Mouse (Mus musculus) embryo, embryonic 10.5 days (tissue): ENCODE results near the gene Grm2.
A peak's percentile ranks its signal among the peaks of the same experiment; 100 is the strongest.
"Not testable (repeated sequence)": the region's sequence is repeated elsewhere in the genome, so short reads cannot be mapped to it uniquely, and the experiment has no call there.

Experiments
- DNase-seq: peaks from one replicate; pipeline ENCODE4 v3.0.0-alpha.2; 2015; ENCODE audit warnings: low spot score

Gene Grm2

DNA sequence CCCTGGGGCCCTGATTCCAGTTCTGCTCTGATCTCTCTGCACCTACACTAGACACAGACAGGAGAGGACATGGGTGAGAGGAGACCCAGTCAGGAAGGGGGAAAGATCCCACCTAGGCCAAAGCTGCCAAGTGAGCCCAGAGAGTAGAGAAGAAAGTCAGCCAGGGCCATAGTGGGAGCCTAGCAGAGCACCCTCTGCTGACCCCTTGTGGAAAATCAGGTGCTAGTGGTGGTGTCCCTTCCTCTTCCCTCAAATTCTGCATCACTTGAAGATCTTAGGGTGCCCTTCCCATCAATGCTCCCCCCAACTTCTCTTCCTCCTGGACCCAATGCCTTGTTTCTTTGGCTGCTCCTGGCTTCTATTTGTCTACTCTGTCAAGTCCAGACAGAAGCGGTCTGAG is 3.2 kb downstream of the Grm2 start:
- DNase-seq: peak; percentile 22

DNA sequence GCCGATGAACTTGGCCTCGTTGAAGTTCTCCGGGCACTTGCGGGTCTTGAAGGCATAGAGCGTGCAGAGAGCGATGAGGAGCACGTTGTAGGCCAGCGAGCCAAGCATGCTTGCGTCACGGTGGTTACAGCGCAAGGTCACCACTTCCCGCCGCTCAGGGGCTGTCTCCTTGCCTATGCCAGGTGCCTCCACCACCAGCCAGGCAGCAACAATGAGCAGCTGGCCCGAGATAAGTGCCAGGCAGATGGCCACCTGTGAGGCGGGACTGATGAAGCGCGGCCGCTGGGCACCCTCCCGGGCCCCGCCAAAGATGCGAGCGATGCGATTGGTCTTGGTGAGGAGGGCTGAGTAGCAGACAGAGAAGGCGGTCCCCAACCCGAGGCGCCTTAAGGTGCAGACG is 8.7 kb downstream of the Grm2 start:
- no peak for DNase-seq

- no peak for DNase-seq
Observed at GRCm38 (mm10) chr9:106645684-106646271, 10.1 kb downstream of the Grm2 start.

DNA sequence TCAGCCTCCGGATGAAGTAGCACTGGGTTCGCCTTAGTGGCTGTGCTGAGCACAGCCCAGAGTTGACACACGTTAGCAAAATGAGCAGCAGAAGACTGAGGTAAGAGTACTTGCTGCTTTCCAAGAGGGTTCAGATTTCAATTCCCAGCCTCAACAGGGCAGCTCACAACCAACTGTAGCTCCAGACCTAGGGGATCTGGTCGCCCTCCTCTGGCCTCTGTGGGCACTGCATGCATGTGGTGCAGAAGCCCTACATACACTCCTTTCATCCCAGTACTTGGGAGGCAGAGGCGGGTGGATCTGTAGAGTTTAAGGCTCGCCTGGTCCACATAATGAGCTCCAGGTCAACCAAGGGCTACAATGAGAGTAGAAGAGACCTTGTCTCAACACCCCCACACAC is 12.1 kb downstream of the Grm2 start:
- DNase-seq: peak; percentile 21

- peak; percentile 85 for DNase-seq
Observed at GRCm38 (mm10) chr9:106643128-106643527, 12.8 kb downstream of the Grm2 start.

DNA sequence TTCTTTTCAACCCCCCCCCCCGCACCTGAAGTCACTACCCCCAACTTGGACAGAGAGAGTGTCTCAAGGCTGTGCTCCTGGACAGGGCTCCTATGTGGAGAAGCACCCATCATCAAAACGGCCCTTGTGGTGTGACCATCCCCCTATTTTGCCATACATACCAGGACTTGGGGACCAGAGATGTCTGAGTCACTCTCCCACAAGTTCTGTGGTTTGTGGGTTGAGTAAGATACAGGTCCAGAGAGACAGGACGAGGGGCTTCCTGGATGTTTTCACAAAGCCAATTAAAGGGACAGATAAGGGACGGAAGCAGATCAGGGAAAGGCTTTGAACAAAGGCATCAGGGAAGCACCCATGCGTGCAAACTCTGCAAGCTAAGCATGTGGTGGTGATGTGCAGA is 14.5 kb downstream of the Grm2 start:
- no peak for DNase-seq

- DNase-seq: no peak
Observed at GRCm38 (mm10) chr9:106638154-106638553, 17.7 kb downstream of the Grm2 start.

- no peak for DNase-seq
Observed at GRCm38 (mm10) chr9:106632185-106632584, 23.7 kb downstream of the Grm2 start.

DNA sequence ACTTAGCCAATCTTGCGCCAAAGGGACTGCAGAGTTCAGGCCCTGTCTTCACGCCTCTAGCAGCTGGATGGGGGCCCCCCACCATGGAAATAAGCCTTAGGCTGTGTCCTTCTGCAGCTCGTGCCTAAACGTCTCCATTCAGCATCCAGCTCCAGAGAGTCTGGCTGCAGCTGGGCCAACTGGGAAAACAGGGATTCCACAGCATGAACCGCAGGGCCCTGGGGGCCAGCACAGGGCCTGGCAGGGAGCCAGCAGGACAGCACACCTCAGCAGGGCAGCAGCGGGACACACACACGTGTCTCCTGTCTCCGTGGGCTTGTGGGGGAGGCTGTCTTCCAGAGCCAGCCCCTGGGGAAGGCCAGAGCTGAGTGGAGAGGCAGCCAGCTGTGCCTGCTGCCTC is 28.1 kb downstream of the Grm2 start:
- DNase-seq: not testable (repeated sequence)

GRCm38 (mm10) chr9:106626282-106626681 is 29.6 kb downstream of the Grm2 start, which contains the start of gene Iqcf6:
Iqcf6 (plus strand) TSS chr9:106626582.
- DNase-seq: no peak

GRCm38 (mm10) chr9:106617496-106617895 is 38.4 kb downstream of the Grm2 start:
- no peak for DNase-seq

GRCm38 (mm10) chr9:106616306-106616705 is 39.6 kb downstream of the Grm2 start:
- no peak for DNase-seq

- no peak for DNase-seq
Observed at GRCm38 (mm10) chr9:106614616-106615015, 41.3 kb downstream of the Grm2 start.

GRCm38 (mm10) chr9:106613951-106614350 is 41.9 kb downstream of the Grm2 start:
- DNase-seq: no peak

DNA sequence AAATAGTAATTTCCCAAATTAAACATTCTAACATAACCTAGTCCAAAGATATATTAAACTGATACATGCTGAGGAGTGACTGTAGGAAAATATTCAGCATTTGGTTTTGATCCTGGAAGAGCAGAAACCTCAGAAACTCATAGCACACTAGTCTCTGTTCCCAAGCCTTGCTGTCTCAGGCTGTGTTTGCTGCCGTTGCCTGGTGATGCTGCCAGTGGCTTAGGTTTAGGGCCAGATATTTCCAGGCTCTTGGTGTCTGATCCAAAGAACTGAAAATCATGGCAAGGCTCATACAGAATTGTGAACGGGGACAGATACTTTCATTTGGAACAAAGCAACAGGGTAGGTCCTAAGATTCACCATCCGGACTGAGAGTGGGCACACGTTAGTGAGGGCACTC is 45.2 kb downstream of the Grm2 start:
- no peak for DNase-seq

DNA sequence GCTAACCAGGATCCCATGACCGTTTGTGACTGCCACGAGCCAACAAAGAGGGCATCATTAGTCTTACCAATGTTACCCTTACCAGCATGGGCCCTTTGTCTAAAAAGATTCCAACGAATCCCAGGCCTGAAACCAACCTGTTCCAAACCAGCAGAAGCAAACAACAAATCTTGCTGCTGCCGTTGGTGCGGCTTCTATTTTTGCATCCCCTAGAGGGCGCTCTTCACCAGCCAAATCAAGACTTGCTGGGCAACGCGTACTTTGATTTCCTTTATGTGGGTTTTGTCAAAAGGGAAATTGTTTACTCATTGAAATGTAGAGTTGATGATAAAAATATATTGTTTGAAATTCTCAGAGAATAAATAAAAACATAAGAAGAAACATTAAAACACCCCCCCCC is 55.3 kb downstream of the Grm2 start:
- peak; percentile 78 for DNase-seq

- DNase-seq: peak; percentile 9
Observed at GRCm38 (mm10) chr9:106598466-106598865, 57.4 kb downstream of the Grm2 start.

GRCm38 (mm10) chr9:106595836-106596235 is 60.0 kb downstream of the Grm2 start:
- DNase-seq: no peak

- DNase-seq: not testable (repeated sequence)
Observed at GRCm38 (mm10) chr9:106595402-106595801, 60.5 kb downstream of the Grm2 start.
